Mouse (Mus musculus) CH12.LX (cell line): ENCODE data around the gene Nudc.

Experiments
- CTCF ChIP-seq, 2 experiments: IDR thresholded peaks in 1 of 2; conservative IDR thresholded peaks in 1 of 2; 2 replicates each; pipeline ENCODE4 v1.5.1; 2011 to 2012; ENCODE audit warnings: low read depth in 2 of 2, low read length in 2 of 2, improper control_type of control experiment in 1 of 2, inconsistent platforms in 1 of 2, mild to moderate bottlenecking in 1 of 2, moderate library complexity in 1 of 2
- EP300 ChIP-seq: IDR thresholded peaks from 2 replicates; pipeline ENCODE4 v1.6.1; 2011; ENCODE audit warnings: low read length, improper control_type of control experiment
- MAX ChIP-seq: IDR thresholded peaks from 2 replicates; pipeline ENCODE4 v1.6.1; 2011; ENCODE audit warnings: low read length, improper control_type of control experiment
- MXI1 ChIP-seq: IDR thresholded peaks from 2 replicates; pipeline ENCODE4 v1.6.1; 2011; ENCODE audit warnings: mild to moderate bottlenecking, low read depth, low read length, improper control_type of control experiment
- POLR2A ChIP-seq: IDR thresholded peaks from 2 replicates; pipeline ENCODE4 v1.6.1; 2011; ENCODE audit warnings: low read depth, mild to moderate bottlenecking, improper control_type of control experiment, low read length
- TCF12 ChIP-seq: IDR thresholded peaks from 2 replicates; pipeline ENCODE4 v1.6.1; 2014; ENCODE audit warnings: low read depth, mild to moderate bottlenecking, inconsistent platforms, low read length, improper control_type of control experiment
- ZNF384 ChIP-seq: IDR thresholded peaks from 2 replicates; pipeline ENCODE4 v1.6.1; 2012; ENCODE audit warnings: low read depth, low read length, improper control_type of control experiment, inconsistent platforms

DNA sequence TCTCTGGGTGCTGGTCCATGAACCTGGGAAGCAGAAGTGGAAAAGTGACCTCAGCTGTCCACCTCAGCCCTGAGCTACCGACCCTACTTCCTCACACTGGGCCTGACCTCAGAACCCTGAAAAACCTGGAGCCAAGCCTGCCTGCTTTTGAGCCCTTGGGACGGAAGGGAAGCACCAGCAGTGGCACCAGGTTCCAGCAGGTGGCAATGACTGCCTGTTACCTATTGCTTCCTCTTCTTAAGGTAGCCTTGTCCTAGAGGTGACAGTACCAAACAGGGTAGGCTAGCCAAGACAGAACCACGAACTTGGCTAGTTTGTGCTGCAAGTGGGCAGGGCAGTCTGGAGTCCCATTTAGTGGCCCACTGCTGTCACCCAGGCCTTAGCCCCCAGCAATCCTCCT, 13.0 kb downstream of the Nudc start:
- TF ChIP-seq CTCF (conservative IDR thresholded peaks at IDR 0.05 in 1 of 2, IDR thresholded peaks at IDR 0.05 in 1 of 2; ENCODE audit: low read depth in 2 of 2, low read length in 2 of 2), result peak in 1 of 2 experiments; percentile 26; a peak in 1 of 4 replicates
- no peak for TF ChIP-seq ZNF384
- no peak for TF ChIP-seq EP300
- TF ChIP-seq MXI1, result no peak
- no peak for TF ChIP-seq MAX
- TF ChIP-seq TCF12, result no peak
- TF ChIP-seq POLR2A, result no peak
